Mouse (Mus musculus): ENCODE data around the gene Degs2.

GRCm38 (mm10) chr12:108646234-108646633, 55.9 kb downstream of the Degs2 start:
- TF ChIP-seq MAX (IDR thresholded peaks at IDR 0.05; ENCODE audit: low read depth): no peak
- no peak for TF ChIP-seq POLR2A (IDR thresholded peaks at IDR 0.05; ENCODE audit: insufficient read length, low read depth)

Data from myocyte (in vitro differentiated cells).